Mouse (Mus musculus): ENCODE data around the gene Grm1. TPM values are rescaled to one million over a fixed set of nuclear protein-coding genes. Genes with fewer than 3 reads are reported as not detected.

The Grm1 gene
- polyA plus RNA-seq (2021; fragmentation: Nextera tagmentation): 18.4 and 19.0 TPM in 2 replicates
- long read RNA-seq, experiment 1, full-length matches to known transcripts: 21 of 54 reads
- long read RNA-seq, experiment 1, partial matches to known transcripts: 24 of 54 reads
- long read RNA-seq, experiment 1, other reads (novel, unspliced or antisense): 9 of 54 reads
- long read RNA-seq, experiment 2, full-length matches to known transcripts: 69 of 120 reads
- long read RNA-seq, experiment 2, partial matches to known transcripts: 27 of 120 reads
- long read RNA-seq, experiment 2, other reads (novel, unspliced or antisense): 24 of 120 reads

GRCm38 (mm10) chr10:11081611-11082398, at the start of gene Grm1:
TSS of gene Grm1 (minus strand) at chr10:11082356.

DNA sequence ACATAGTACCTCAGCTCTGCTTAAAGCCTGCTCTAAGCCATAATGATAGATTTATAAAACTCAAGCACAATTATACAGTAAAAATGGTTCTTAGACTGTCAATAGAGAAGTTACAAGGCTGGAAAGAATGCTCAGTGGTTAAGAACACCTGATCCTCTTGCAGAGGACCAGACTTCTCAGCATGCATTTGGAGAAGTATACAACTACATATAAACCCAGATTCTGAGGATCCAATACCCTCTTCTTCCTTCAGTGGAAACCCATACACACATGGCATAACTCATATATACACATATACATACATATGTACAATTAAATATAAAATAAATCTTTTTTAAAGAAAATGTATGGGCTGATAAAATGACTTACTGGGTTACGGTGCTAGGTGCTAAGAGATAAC, 401.1 kb downstream of the Grm1 start, which contains the start of gene Gm10944:
Gene Gm10944, plus strand, starts transcription at position 301 of the 400 bp plus-strand sequence.

Other genes with a start within 250 kb of the Grm1 start
- gene Shprh, start 67.1 kb upstream of the Grm1 start, polyA plus RNA-seq (2021; fragmentation: Nextera tagmentation): 4.1 TPM in 2 replicates
- 4.3 and 5.7 TPM in 2 replicates for gene Fbxo30, start 199.0 kb upstream of the Grm1 start, polyA plus RNA-seq (2021; fragmentation: Nextera tagmentation)

All from layer of hippocampus, adult 6 months (tissue).